Mouse (Mus musculus): ENCODE measurements around the gene Col15a1. TPM values are rescaled to one million over a fixed set of nuclear protein-coding genes. Genes with fewer than 3 reads are reported as not detected.

The Col15a1 gene
- total RNA-seq, 1 experiment from 2014 or later = not detected

DNA sequence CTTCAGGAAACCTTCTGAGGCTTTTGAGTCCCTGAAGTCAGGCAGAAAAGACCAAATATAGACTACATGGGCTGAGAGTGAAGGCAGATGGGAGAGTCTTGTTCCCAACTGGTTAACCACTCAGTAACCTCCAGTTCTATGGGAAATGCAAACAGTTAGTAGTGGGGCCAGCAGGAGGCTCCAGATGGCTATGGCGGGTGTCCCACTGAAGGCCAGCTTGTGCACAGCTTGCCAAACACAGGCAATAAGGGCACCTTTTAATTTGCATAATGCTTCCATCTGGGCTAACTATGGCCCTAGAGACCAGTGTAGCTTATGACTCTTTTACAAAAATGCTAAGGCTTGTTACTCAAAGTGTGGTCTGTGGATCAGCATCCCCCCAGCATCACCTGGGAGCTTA lies 83.1 kb downstream of the Col15a1 start:
- ATAC-seq (ENCODE audit: extremely low read depth, insufficient number of reproducible peaks, low FRiP score, poor library complexity, severe bottlenecking) = no peak

DNA sequence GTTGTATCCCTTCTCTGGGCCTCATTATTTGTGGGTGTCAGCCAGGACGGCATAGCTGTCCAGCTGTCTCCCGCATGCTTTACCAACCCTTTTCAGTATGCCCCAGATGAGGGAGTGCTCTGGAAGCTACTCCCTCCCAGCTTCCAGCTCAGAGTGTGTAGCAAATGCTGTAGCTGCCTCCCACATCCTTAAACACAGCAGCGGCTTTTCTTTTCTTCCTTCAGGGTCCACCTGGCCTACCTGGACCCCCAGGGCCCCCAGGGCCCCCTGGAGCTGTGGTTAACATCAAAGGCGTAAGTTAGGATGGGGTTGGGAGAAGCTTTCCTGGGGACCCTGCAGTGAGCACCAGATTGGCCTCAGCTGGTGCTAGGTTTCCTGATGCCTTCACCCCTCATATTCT lies 85.0 kb downstream of the Col15a1 start:
- ATAC-seq (ENCODE audit: extremely low read depth, insufficient number of reproducible peaks, low FRiP score, poor library complexity, severe bottlenecking) = no peak

- ATAC-seq (ENCODE audit: extremely low read depth, insufficient number of reproducible peaks, low FRiP score, poor library complexity, severe bottlenecking) = no peak
Observed at GRCm38 (mm10) chr4:47293771-47294543, 86.0 kb downstream of the Col15a1 start.

- ATAC-seq (ENCODE audit: extremely low read depth, insufficient number of reproducible peaks, low FRiP score, poor library complexity, severe bottlenecking) = no peak
Observed at GRCm38 (mm10) chr4:47294544-47295070, 86.6 kb downstream of the Col15a1 start.

- no peak for ATAC-seq (ENCODE audit: extremely low read depth, insufficient number of reproducible peaks, low FRiP score, poor library complexity, severe bottlenecking)
Observed at GRCm38 (mm10) chr4:47295547-47295946, 87.6 kb downstream of the Col15a1 start.

- ATAC-seq (ENCODE audit: extremely low read depth, insufficient number of reproducible peaks, low FRiP score, poor library complexity, severe bottlenecking) = no peak
Observed at GRCm38 (mm10) chr4:47300701-47301100, 92.7 kb downstream of the Col15a1 start.

DNA sequence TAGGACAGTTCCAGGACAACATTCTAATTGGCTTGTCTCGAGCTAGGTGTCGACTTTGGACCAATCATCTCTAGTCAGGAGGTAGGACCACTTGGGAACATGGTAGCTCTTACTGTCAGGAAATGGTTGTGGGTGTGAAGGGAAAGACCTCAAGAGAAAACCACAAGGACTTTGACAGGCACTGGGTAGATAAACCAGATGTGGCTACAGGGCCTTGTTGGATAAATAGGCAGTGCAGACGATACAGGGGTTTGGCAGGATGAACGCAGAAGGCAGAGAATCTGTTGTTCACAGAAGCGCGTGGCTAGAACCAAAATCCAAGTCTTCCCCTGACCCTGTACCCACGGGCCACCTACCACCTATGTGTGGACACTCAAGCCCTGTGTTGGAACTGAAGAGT lies 94.6 kb downstream of the Col15a1 start:
- no peak for ATAC-seq (ENCODE audit: extremely low read depth, insufficient number of reproducible peaks, low FRiP score, poor library complexity, severe bottlenecking)

DNA sequence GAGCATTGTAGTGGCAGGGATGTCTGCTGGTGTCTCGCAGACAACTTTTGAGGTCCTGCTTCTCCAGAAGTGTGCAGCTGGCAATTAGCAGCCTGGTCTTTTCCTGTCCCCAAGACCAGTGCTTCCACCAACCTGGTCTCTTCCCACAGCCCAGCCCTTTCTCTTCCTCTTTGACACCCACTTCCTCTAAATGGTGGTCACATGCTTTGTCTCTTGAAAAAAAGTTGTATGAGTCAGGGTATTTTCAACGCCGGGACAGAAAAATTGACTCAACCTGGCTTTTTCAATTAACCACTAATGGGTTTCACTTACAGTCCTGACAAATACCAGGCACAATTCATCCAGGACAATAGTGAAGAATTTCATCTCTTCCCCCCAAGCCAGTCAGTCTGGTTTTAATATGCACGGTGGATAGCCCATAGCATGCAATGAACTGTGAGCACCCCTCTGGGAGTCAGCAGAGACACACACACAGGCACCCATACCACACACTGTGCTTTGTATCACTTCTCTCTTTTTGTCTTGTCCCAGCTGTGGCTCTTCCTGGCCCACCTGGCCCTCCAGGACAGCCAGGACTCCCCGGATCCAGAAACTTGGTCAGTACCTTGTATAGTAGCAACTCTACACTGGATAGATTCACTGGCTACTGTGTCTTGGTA lies 95.5 kb downstream of the Col15a1 start:
- peak; percentile 90 for ATAC-seq (ENCODE audit: extremely low read depth, insufficient number of reproducible peaks, low FRiP score, poor library complexity, severe bottlenecking)

DNA sequence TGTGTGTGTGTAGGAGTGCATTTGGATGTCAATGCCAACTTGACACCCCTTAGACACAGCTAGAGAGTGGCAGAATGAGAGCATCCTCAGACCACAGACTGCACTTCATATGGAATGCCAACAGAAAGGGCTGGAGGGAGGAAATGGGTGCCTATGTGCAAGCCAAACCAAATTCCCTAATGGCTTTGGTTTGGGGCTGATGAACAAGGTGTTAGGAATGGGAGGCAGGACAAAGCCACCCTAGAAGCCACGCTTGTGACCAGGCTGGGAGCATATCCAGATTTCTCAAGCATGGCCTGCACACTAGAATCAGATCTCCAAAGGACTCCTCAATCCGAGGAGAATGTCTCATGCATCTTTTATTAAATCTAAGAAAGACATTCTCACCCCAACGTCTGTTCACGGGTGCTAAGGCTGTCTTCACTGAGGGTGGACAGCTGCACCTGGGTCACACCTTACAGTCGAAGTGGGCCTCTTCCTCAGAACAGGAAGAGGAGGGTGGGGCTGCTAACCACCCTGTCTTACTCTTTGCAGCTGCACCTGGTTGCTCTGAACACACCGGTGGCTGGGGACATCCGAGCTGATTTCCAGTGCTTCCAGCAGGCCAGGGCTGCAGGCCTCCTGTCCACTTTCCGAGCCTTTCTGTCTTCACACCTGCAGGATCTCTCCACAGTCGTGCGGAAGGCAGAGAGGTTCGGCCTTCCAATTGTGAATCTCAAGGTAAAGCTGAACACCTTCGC lies 102.1 kb downstream of the Col15a1 start:
- ATAC-seq (ENCODE audit: extremely low read depth, insufficient number of reproducible peaks, low FRiP score, poor library complexity, severe bottlenecking) = peak; percentile 7; the same call in 1 of the 2 replicates

DNA sequence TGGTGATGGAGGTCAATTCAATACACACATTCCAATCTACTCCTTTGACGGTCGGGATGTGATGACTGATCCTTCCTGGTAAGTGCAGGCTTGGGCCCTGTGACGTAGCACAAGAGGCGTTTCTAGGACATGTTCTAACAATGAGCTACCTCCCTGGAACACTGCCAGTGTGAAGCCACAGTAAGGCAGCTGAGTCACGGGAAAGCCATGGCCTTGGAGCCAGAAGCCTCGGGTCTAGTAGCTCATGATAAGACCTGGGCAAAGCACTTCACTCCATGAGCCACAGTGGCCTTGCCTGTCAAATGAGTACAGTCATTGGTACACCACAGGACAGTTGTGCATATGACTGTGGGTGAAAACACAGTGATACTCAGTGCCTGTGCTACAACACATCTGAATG lies 102.9 kb downstream of the Col15a1 start:
- ATAC-seq (ENCODE audit: extremely low read depth, insufficient number of reproducible peaks, low FRiP score, poor library complexity, severe bottlenecking) = no peak

GRCm38 (mm10) chr4:47311467-47311866 lies 103.5 kb downstream of the Col15a1 start:
- ATAC-seq (ENCODE audit: extremely low read depth, insufficient number of reproducible peaks, low FRiP score, poor library complexity, severe bottlenecking) = no peak

GRCm38 (mm10) chr4:47311929-47312328 lies 104.0 kb downstream of the Col15a1 start:
- no peak for ATAC-seq (ENCODE audit: extremely low read depth, insufficient number of reproducible peaks, low FRiP score, poor library complexity, severe bottlenecking)

DNA sequence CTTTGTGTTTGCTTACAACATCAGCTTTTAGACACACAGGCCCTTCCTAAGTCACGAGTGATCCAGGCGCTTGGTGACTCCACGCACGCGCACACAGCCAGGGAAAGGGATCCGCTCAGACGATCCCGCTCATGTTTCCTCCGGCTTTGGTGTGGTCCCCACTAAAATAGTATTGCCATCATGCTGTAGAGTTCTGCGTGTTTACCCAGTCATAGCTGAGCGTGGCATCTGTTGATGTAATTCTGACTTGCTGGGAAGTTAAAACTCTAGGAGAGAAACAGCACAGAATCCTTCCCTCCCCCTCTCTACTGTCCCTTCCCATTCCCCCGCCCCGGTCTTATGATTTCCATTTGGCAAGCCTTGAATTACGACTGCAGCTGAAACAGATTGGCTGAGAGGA lies 104.7 kb downstream of the Col15a1 start:
- no peak for ATAC-seq (ENCODE audit: extremely low read depth, insufficient number of reproducible peaks, low FRiP score, poor library complexity, severe bottlenecking)

- no peak for ATAC-seq (ENCODE audit: extremely low read depth, insufficient number of reproducible peaks, low FRiP score, poor library complexity, severe bottlenecking)
Observed at GRCm38 (mm10) chr4:47313710-47314410, 105.9 kb downstream of the Col15a1 start.

DNA sequence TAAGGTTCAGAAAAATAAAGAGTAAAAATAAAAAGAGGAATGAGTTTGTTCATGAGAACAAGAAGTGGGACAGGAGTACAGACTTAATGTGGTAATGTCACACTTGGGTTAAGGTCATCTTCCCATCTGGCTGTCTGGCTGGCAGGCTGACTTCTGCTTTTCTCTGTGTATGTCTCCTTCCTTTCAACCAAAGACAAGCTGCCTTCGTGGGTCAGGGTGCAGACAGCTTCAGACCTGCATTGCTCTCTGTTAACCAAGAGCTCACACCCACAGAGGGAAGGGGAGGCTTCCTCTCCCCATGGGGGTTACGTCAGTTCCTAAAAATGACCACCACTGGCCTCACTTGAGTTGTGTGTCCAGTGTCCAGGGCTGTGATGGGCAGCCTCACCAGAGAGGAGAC lies 107.5 kb downstream of the Col15a1 start:
- ATAC-seq (ENCODE audit: extremely low read depth, insufficient number of reproducible peaks, low FRiP score, poor library complexity, severe bottlenecking) = peak; percentile 85

GRCm38 (mm10) chr4:47316432-47316831 lies 108.5 kb downstream of the Col15a1 start:
- no peak for ATAC-seq (ENCODE audit: extremely low read depth, insufficient number of reproducible peaks, low FRiP score, poor library complexity, severe bottlenecking)

- no peak; the same call in 1 of the 2 replicates for ATAC-seq (ENCODE audit: extremely low read depth, insufficient number of reproducible peaks, low FRiP score, poor library complexity, severe bottlenecking)
Observed at GRCm38 (mm10) chr4:47319561-47320321, 111.8 kb downstream of the Col15a1 start.

DNA sequence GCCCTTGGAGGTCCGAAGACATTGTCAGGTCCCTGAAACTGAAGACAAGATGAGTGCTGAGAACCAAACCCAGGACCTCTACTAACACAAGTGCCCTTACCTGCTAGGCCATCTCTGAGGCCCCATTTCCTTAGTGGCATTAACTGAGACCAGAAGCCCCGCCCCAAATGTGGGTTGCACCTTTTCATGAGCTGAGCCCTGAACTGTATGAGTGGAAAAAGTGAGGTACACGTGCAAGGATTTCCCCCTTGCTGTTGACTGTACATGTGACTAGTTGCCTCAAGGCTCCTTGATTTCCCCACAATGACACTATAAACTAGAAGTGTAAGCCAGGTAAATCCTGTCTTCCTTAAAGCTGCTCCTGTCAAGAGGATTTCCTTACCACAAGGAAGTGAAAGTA lies 114.4 kb downstream of the Col15a1 start:
- no peak for ATAC-seq (ENCODE audit: extremely low read depth, insufficient number of reproducible peaks, low FRiP score, poor library complexity, severe bottlenecking)

Measured in neutrophil, adult 5-6 weeks (primary cell).